Mouse (Mus musculus) ES-E14 (cell line): ENCODE results near the gene Tbc1d10c. TPM values are rescaled to one million over a fixed set of nuclear protein-coding genes. Genes with fewer than 3 reads are reported as not detected.
A peak's percentile ranks its signal among the peaks of the same experiment; 100 is the strongest.

Experiments used
- DNase-seq: peaks from one replicate; pipeline ENCODE4 v3.0.0-alpha.2; 2013; ENCODE audit warnings: low read depth, low spot score
- H3K27ac ChIP-seq: 2 replicates; pipeline ENCODE4 v1.5.1; 2012; ENCODE audit warnings: low read depth, mild to moderate bottlenecking, low read length, moderate library complexity, mixed read lengths; ENCODE audit not compliant: poor library complexity, insufficient read depth, severe bottlenecking
- H3K36me3 ChIP-seq: 2 replicates; pipeline ENCODE4 v1.6.1; 2012; ENCODE audit warnings: mild to moderate bottlenecking, low read length, moderate library complexity, mixed read lengths; ENCODE audit not compliant: control insufficient read depth, poor library complexity, insufficient read depth, severe bottlenecking
- H3K4me1 ChIP-seq, 2 experiments: fragments of 150-350 bp in 1 of 2; sonication (generic) in 1 of 2; 2 replicates each; pipeline ENCODE4 v1.6.1; 2012; ENCODE audit warnings: low read length in 2 of 2, mild to moderate bottlenecking in 1 of 2, mixed read lengths in 1 of 2; ENCODE audit not compliant: control insufficient read depth in 2 of 2, insufficient read depth in 2 of 2, poor library complexity in 1 of 2
- H3K4me3 ChIP-seq, 2 experiments: fragments of 150-350 bp in 1 of 2; sonication (generic) in 1 of 2; 2 replicates each; pipeline ENCODE4 v1.5.1; 2012; ENCODE audit warnings: low read length in 2 of 2, low read depth in 1 of 2, mild to moderate bottlenecking in 1 of 2, mixed read lengths in 1 of 2; ENCODE audit not compliant: insufficient read depth in 1 of 2, poor library complexity in 1 of 2, severe bottlenecking in 1 of 2
- H3K9ac ChIP-seq: 2 replicates; pipeline ENCODE4 v1.6.1; 2012; ENCODE audit warnings: low read depth, mild to moderate bottlenecking, low read length, mixed read lengths; ENCODE audit not compliant: poor library complexity, insufficient read depth, severe bottlenecking
- H3K9me3 ChIP-seq: fragments of 150-350 bp; sonication (generic); 2 replicates; pipeline ENCODE4 v1.6.1; 2012; ENCODE audit warnings: low read depth, mild to moderate bottlenecking, low read length; ENCODE audit not compliant: control insufficient read depth, insufficient read depth
- CHD2 ChIP-seq: IDR thresholded peaks from 2 replicates; pipeline ENCODE4 v1.6.1; 2014; ENCODE audit warnings: mild to moderate bottlenecking, low read depth, low read length, inconsistent platforms
- HCFC1 ChIP-seq: IDR thresholded peaks from 2 replicates; pipeline ENCODE4 v1.6.1; 2012; ENCODE audit warnings: low read length, inconsistent platforms, borderline replicate concordance; ENCODE audit not compliant: insufficient read depth
- MAFK ChIP-seq: IDR thresholded peaks from 2 replicates; pipeline ENCODE4 v1.6.1; 2014; ENCODE audit warnings: mild to moderate bottlenecking, low read depth, low read length, inconsistent platforms; ENCODE audit not compliant: insufficient read depth
- ZC3H11A ChIP-seq: IDR thresholded peaks from 2 replicates; pipeline ENCODE4 v1.6.1; 2012; ENCODE audit warnings: low read depth, mild to moderate bottlenecking, inconsistent platforms, low read length, borderline replicate concordance
- ZNF384 ChIP-seq: IDR thresholded peaks from 2 replicates; pipeline ENCODE4 v1.6.1; 2012; ENCODE audit warnings: low read depth, low read length, inconsistent platforms
- in situ Hi-C, 2 experiments: fragments of 600-800 bp; cut with MboI; formaldehyde crosslinking; loops; one replicate each; pipeline ENCODE4 v1.15.1; 2025; ENCODE audit warnings: low sequenced_read_pairs in 2 of 2, inconsistent platforms in 1 of 2; ENCODE audit not compliant: unreplicated experiment in 2 of 2
- total RNA-seq: library from RNA; depleted of rRNA; stranded (reverse); fragments of 300-350 nt; gene quantifications from 2 replicates; pipeline ENCODE4 v1.2.3, GENCODE M21; 2012

Gene Tbc1d10c
- total RNA-seq, 1 experiment = 2.9 TPM

DNA sequence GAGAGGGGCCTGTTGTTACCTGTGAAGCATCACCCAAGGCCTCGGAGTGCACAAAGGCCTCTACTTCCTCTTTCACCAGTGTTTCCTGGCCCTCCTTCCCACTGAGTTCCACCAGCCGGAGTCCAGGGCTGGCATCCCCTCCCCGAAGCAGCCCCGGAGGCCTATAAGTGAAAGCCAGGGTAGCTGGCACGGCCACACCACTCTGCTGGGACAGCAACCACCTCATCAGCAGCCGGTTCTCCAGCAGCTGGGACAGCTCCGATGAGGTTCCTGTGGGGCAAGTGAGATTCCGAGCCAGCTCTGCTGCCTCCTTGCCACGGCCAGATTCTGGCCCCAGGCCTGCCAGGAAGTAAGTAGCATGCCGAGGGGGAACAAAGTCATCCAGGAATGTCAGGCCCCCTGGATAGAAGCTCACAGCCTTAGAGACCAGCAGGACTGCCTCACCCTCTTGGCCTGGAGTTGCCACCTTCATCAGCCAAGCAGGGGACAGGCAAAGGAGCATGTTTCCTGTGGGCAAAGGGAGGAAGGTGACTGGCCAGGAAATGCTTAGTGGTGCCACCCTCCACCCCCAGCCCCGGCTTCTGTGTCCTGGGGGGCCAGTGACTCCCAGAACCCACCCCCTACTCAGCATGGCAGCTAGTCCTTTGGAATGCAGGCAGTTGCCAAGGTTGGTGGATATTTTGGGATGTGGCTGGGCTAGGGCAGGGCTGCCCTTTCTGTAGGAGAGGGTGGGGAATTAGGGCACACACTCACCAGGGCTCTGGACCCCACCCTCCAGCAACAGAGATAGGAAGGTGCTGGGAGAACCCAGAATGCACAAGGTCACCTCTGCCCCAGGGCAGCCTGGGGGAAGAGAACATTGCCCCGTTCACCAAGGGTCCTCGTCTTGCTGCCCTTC lies 19.4 kb downstream of the Tbc1d10c start:
- Histone ChIP-seq H3K4me1 (peaks cover 0 to 30% of the 10 kb centered on the region in 2 experiments; a peak in 2 of 4 replicates), H3K27ac (no peak overlapping the region), H3K4me3 (no peak overlapping the region), H3K36me3 (no peaks in the 10 kb centered on the region), H3K9ac (no peak overlapping the region), H3K9me3 (no peaks in the 10 kb centered on the region)
- in situ Hi-C loops = no loop called here
- DNase-seq = no peak
- TF ChIP-seq HCFC1 (no peak), ZNF384 (no peak), MAFK (no peak), CHD2 (no peak), ZC3H11A (no peak)

DNA sequence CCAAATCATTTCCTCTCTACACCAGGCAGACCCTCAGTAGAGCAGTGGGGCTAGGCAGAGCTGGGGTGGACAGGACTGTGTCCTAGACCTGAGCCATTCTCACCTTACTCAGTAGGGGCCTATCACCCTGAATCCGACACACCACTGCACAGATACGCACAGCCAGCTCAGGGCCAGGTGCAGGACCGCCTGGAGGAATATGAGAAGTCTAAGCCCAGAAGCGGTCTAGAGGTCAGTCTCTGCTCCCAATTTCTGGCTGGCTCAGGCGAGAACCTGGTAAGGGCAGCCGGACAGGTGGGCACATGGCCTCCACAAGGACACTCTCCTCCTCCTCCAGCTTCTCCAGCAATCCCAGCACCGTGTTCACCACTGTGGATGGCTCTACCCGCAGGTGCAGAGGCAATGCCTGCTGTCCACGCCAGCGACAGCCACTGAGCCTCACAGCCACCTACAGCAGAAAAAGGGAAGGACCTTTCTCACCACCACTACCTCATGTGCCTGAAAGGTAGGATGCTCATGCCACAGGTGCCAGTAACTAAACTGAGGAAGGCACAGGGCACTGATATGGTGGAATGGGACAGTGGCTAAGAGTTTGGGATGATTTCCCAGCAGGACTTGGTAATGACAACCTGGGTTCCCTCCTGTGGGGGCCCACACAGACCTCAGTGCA lies 20.2 kb downstream of the Tbc1d10c start:
- Histone ChIP-seq H3K9me3 (no peaks in the 10 kb centered on the region), H3K4me1 (peaks cover 0 to 30% of the 10 kb centered on the region in 2 experiments; a peak in 2 of 4 replicates), H3K4me3 (no peak overlapping the region), H3K9ac (no peak overlapping the region), H3K27ac (no peak overlapping the region), H3K36me3 (no peaks in the 10 kb centered on the region)
- DNase-seq = no peak
- in situ Hi-C loops = no loop called here
- TF ChIP-seq MAFK = no peak
- no peak for TF ChIP-seq ZNF384
- no peak for TF ChIP-seq ZC3H11A
- no peak for TF ChIP-seq CHD2
- TF ChIP-seq HCFC1 = no peak

DNA sequence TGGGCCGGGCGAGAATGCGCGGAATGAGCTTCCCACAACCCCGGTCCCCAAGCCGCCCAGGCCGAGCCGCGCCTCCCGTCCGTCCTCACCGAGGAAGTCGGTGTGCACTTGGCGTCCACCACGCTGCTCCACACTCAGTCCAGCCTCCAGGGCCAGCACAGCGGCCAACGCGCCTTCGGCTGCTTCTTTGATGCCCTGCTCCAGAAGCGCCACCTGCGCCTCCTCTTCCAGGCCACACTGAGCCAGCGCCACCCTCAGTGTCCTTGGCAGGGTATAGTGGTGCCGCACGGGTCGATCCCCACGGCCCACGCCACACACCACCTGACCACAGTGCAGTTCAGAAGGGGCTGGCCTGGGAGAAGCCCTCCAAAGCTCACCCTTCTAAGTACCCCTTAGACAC lies 21.3 kb downstream of the Tbc1d10c start:
- Histone ChIP-seq H3K27ac (no peak overlapping the region), H3K36me3 (no peaks in the 10 kb centered on the region), H3K9ac (peak overlapping the region; percentile 72), H3K4me1 (peaks cover 0 to 24% of the 10 kb centered on the region in 2 experiments; a peak in 1 of 4 replicates), H3K9me3 (no peaks in the 10 kb centered on the region), H3K4me3 (peak overlapping the region; percentile 63 to 88)
- TF ChIP-seq MAFK (no peak), CHD2 (no peak), ZNF384 (no peak), HCFC1 (no peak), ZC3H11A (no peak)
- no peak for DNase-seq
- in situ Hi-C loops = no loop called here

DNA sequence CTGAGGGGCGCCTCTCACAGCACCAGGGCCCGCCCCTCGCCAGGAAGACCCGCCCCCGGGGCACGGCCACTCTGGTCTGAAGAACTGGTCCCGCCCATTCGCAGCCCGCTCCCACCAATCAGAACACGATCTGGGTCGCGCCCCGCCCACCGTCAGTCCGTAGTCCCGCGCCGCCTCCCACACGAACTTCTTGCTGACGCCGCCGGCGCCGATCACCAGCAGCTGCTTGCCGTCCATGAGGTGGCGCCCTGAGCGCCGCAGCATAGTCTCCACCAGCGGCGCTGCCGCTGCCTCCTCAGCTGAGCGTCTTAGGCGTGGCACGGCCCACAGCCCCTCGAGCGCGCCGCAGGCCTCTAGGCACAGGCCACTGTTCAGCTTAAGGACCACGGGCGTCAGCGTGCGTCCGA lies 21.7 kb downstream of the Tbc1d10c start:
- Histone ChIP-seq H3K4me3 (peak overlapping the region; percentile 63 to 88), H3K27ac (no peak overlapping the region), H3K9ac (peak overlapping the region; percentile 72), H3K9me3 (no peaks in the 10 kb centered on the region), H3K36me3 (no peaks in the 10 kb centered on the region), H3K4me1 (peaks cover 0 to 24% of the 10 kb centered on the region in 2 experiments; a peak in 1 of 4 replicates)
- TF ChIP-seq HCFC1 (peak; percentile 74), MAFK (0 out of 2 replicates have a peak, but pooled peaks have one; percentile 56), CHD2 (no peak), ZNF384 (no peak), ZC3H11A (0 out of 2 replicates have a peak, but pooled peaks have one; percentile 27)
- in situ Hi-C loops = no loop called here
- DNase-seq = peak; percentile 95
